Mouse (Mus musculus) liver, embryonic 14.5 days (tissue): ENCODE results near the gene Krt26.

Source experiments
- CTCF ChIP-seq: IDR thresholded peaks from 2 replicates; pipeline ENCODE4 v1.5.1; 2016; ENCODE audit warnings: antibody characterized with exemption, low read depth, control low read depth
- EP300 ChIP-seq: IDR thresholded peaks from 2 replicates; pipeline ENCODE4 v1.6.1; 2016; ENCODE audit warnings: antibody characterized with exemption, low read depth

- TF ChIP-seq EP300, result no peak
- TF ChIP-seq CTCF, result no peak
Observed at GRCm38 (mm10) chr11:99339299-99339847, 1.6 kb upstream of the Krt26 start.
